Mouse (Mus musculus) cerebellum, postnatal 14 days (tissue): ENCODE results near the gene Tmem119.
A peak's percentile ranks its signal among the peaks of the same experiment; 100 is the strongest.

ENCODE experiments used
- DNase-seq, 2 experiments: peaks; one replicate each; pipeline ENCODE4 v3.0.0; 2021; ENCODE audit warnings: mixed read lengths in 2 of 2

Gene Tmem119

GRCm38 (mm10) chr5:113800280-113800679, at the start of gene Tmem119:
Gene Tmem119 (minus strand): TSS chr5:113800516.
- peak; percentile 38 to 40 for DNase-seq

- no peak for DNase-seq
These were observed 47.3 kb upstream of the Tmem119 start for GRCm38 (mm10) chr5:113847636-113848035.

- DNase-seq, result no peak
These were observed 46.3 kb upstream of the Tmem119 start for GRCm38 (mm10) chr5:113846656-113847055.

GRCm38 (mm10) chr5:113845627-113846026, 45.3 kb upstream of the Tmem119 start:
- no peak for DNase-seq

- peak; percentile 73 to 86 for DNase-seq
These were observed 44.4 kb upstream of the Tmem119 start for GRCm38 (mm10) chr5:113844721-113845120.

GRCm38 (mm10) chr5:113844106-113844505, 43.8 kb upstream of the Tmem119 start:
- no peak for DNase-seq

GRCm38 (mm10) chr5:113842906-113843305, 42.6 kb upstream of the Tmem119 start:
- DNase-seq, result no peak

- DNase-seq, result no peak
These were observed 41.9 kb upstream of the Tmem119 start for GRCm38 (mm10) chr5:113842244-113842643.

- no peak for DNase-seq
These were observed 41.2 kb upstream of the Tmem119 start for GRCm38 (mm10) chr5:113841243-113842225.

GRCm38 (mm10) chr5:113840443-113840842, 40.1 kb upstream of the Tmem119 start:
- DNase-seq, result no peak

- no peak for DNase-seq
These were observed 36.6 kb upstream of the Tmem119 start for GRCm38 (mm10) chr5:113836961-113837360.

- DNase-seq, result no peak
These were observed 33.1 kb upstream of the Tmem119 start for GRCm38 (mm10) chr5:113833316-113833947.

GRCm38 (mm10) chr5:113832490-113832901, 32.2 kb upstream of the Tmem119 start, which contains the start of gene Selplg:
Gene Selplg (minus strand): TSS chr5:113832644.
- DNase-seq, result no peak

GRCm38 (mm10) chr5:113831741-113832140, 31.4 kb upstream of the Tmem119 start:
- no peak for DNase-seq

GRCm38 (mm10) chr5:113830796-113831195, 30.5 kb upstream of the Tmem119 start:
- no peak for DNase-seq

- no peak for DNase-seq
These were observed 30.0 kb upstream of the Tmem119 start for GRCm38 (mm10) chr5:113830292-113830643.

- no peak for DNase-seq
These were observed 29.4 kb upstream of the Tmem119 start for GRCm38 (mm10) chr5:113829566-113830291.

- DNase-seq, result no peak
These were observed 28.2 kb upstream of the Tmem119 start for GRCm38 (mm10) chr5:113828481-113828880.

- DNase-seq, result no peak
These were observed 27.7 kb upstream of the Tmem119 start for GRCm38 (mm10) chr5:113827991-113828411.

- DNase-seq, result no peak
These were observed 26.3 kb upstream of the Tmem119 start for GRCm38 (mm10) chr5:113826619-113827018.

- no peak for DNase-seq
These were observed 25.2 kb upstream of the Tmem119 start for GRCm38 (mm10) chr5:113825558-113825957.

GRCm38 (mm10) chr5:113824228-113824627, 23.9 kb upstream of the Tmem119 start:
- DNase-seq, result no peak

- no peak for DNase-seq
These were observed 18.3 kb upstream of the Tmem119 start for GRCm38 (mm10) chr5:113818572-113818971.
